Mouse (Mus musculus): Measurements from ENCODE around the gene H3f3a. TPM values are rescaled to one million over a fixed set of nuclear protein-coding genes. Genes with fewer than 3 reads are reported as not detected.

H3f3a gene
- total RNA-seq (2023): 1,000 to 10,000 TPM; 1,921 to 2,078 TPM

DNA sequence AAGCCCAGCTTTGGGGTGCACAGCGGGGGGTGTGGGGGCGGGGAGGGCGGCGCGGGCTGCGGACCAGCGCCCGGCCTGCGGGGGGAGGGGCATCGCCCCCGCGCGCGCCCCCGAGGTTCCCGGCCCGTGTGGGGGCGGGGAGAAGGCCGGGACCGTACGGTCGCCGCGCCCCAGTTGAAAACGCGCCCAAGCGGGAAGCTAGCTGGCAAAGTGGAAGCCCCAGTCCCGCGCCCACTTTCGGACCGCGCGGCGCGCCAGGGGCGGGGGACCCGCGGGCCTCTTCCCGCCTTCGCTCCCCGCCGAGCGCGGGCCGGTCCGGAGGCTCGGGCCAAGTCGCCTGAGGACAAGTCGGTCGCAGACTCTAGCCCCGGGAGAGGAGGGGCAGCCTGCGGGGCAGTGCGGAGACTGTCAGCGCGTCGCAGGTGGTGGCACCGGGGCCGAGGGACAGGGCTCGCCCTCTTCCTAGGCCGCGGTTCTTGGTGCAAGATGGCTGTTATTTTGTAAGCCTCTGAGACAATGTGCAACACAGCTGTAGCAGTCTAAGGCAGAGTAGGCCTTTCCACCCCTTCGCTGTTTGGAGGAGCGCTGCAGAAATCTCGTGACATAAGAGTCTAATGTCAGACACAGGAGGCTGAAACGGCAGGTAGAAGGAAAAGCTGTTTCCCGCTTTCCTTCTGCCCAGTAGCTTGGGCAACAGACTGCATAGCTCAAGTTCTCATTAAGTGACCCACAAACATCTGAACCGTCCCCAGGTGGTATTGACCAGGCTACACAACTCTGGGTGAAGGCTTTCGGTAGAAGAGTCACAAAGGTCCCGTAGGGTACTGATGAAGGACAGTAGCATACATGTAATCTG is at the start of gene H3f3a:
TSS of gene H3f3a (minus strand) at position 59 of the 856 bp plus-strand sequence.

DNA sequence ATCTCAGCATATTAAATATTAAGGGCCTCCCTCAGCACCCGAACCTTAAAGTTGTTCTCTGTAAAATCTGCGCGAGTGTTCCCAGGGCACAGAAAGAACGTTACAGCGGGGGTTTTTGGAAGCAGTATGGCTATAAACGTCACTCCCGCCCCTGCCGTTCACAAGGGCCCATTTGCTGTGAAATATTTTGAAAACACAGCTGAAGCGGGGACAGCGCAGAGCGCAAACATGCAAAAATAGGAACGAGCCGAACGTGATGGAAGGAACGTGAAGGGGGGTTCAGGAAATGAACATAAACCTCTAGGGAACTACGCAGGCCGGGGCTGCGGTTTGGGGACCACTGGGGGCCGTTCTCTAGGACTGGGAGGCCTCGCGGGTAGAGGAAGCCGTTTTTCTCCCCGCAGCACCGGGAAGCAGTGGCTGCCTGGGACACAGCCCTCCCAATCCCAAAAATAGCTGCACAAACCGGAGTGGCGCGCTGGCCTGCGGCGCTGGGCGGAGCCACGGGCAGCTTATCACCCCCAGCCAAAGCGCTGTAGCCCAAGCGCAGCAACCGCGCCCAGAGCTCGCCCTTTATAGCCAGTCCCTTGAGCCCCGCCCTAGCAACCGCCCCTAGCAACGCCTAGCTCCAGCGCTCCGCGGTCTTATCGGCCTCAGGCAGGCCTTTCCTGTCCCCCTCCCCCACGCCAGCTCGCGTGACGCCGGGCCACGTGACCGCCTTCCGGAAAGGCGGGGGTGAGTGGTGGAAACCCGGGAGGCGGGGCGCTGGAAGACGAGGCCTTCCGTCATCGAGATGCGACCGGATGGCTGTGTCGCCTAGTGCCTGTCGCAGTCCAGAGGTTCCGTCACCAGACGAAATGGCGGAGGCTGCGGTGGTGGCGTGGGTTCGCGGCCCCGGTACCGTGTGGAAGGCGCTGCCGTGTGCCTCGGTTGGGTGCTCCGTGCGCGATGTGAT is 36.9 kb upstream of the H3f3a start, which contains the start of gene Sde2:
TSS of gene Sde2 (plus strand) at position 812 of the 955 bp plus-strand sequence.

Other genes starting within 250 kb of the H3f3a start
- gene Parp1, start 245.0 kb downstream of the H3f3a start, total RNA-seq (2023): 100 to 1,000 TPM; 284 to 292 TPM
- 10 to 100 TPM; 11.4 to 16.6 TPM for gene Lin9, start 172.8 kb downstream of the H3f3a start, total RNA-seq (2023)
- gene Mixl1, start 116.9 kb downstream of the H3f3a start, total RNA-seq (2023): not detected
- 10 to 100 TPM; 56.1 to 62.2 TPM for gene Acbd3, start 87.9 kb downstream of the H3f3a start, total RNA-seq (2023)
- gene Sde2, start 37.2 kb upstream of the H3f3a start, total RNA-seq (2023): 10 to 100 TPM; 60.2 to 63.7 TPM
- gene Lefty2, start 79.2 kb upstream of the H3f3a start, total RNA-seq (2023): not detected
- gene Pycr2, start 90.3 kb upstream of the H3f3a start, total RNA-seq (2023): 10 to 100 TPM; 19.4 to 20.7 TPM
- not detected for gene Lefty1, start 121.1 kb upstream of the H3f3a start, total RNA-seq (2023)
- gene Tmem63a, start 128.4 kb upstream of the H3f3a start, total RNA-seq (2023): 10 to 100 TPM; 25.7 to 30.6 TPM
- gene Ephx1, start 207.0 kb upstream of the H3f3a start, total RNA-seq (2023): 10 to 100 TPM; 94.8 to 96.5 TPM
- gene 9130409I23Rik, start 237.3 kb upstream of the H3f3a start, total RNA-seq (2023): not detected

All from B cell, adult 67 days (primary cell).